Mouse (Mus musculus) naive thymus-derived CD4-positive, alpha-beta T cell, adult 2 months (primary cell): Measurements from ENCODE around the gene Tcea3.

ENCODE experiments used
- DNase-seq: peaks from one replicate; pipeline ENCODE4 v3.0.0-alpha.2; 2011; ENCODE audit warnings: low read depth

The Tcea3 gene

DNA sequence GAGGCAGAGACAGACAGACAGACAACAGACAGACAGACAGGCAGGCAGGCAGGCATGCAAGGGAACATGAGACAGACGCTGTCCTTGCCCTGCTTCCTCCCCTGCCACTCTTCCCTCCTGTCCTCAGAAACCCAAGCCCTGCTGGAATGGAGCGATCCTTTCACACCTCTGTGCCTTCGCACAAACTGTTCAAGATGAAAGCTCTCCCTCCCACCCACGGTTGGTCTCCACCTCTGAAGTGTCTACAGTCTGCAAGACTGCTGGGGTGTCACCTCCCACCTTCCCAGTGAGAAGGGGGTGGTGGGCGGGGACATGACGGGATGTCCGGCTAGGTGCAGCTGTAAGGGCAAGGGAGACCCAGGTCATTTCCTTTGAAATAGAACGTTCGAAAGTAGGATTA is 34.1 kb downstream of the Tcea3 start:
- no peak for DNase-seq

DNA sequence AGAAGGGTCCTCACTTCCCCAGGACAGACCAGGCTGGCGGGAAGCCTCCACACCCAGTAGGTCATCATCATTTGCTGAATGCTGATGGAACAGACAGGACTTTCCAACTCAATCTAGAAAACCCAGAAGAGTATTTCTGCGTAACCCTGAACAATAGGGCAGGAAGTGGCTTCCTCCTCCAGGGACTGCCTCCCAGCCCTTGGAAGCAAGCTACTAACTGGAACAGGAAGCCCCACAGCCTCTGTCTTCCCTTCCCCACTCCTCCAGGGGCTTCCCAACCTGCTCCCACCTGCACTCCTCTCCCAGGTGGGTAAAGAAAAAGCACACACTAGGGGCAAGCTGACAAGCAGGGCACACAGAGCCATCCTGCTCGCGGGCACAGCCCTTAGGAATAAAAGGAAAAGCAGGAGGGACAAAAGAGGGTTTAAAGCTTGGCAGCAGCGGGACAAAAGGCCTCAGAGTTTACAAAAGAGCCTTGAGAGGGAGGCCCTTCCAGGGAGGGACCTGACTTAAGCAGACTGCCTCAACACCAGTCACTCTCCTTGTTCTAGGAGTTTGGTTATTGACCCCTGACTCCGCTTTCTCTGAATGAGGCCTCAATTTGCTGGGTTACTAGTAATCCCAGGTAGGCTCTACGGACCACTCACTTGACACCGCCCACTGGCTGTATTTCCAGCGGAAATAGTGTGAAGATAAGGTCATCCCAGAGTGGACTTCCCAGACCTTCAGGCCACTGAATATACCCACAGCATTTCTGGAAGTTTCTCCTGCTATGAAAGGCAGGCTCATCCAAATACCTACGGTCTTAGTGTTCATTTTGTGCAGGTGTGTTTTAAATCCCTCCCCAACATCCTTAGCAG is 35.3 kb downstream of the Tcea3 start:
- DNase-seq = no peak

DNA sequence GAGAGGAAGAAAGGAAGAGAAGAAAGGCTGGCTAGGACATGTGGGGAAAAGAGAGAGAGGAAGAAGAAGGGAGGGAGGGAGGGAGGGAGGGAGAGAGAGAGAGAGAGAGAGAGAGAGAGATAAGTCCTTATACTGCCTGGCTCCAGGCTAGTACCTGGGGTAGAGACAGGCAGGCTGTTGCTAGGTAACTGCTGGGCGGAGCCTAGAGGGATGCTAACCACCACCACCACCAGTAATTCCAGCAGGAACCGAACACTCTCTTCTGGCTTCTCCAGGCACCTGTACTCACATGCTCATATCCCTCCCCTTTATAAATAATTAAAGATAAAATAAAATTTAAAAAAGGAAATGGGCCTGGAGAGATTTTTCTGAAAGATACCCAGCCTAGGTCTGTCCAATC is 36.3 kb downstream of the Tcea3 start:
- no peak for DNase-seq

DNA sequence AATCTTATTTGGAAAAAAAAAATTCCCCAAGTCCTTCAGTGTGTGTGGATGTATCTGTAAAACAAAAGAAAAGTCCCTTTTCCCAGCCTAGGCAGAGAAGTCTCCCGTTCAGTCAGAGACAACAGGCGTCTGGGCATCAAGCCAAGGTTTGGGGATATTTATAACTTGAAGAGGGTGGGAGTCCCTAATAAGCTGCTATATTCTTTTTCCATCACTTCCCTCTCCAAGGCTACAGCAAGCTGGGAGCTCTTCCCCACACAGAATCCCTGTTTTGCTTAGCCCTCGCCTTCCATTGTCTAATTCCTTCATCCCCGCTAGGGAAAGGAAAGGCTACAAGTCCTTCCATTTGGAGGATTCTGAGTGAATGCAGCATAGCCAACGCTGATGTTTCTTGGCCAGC is 36.9 kb downstream of the Tcea3 start, which contains the start of gene Zfp46:
Gene Zfp46 (plus strand): TSS at position 229 of the 400 bp plus-strand sequence.
- DNase-seq = no peak

DNA sequence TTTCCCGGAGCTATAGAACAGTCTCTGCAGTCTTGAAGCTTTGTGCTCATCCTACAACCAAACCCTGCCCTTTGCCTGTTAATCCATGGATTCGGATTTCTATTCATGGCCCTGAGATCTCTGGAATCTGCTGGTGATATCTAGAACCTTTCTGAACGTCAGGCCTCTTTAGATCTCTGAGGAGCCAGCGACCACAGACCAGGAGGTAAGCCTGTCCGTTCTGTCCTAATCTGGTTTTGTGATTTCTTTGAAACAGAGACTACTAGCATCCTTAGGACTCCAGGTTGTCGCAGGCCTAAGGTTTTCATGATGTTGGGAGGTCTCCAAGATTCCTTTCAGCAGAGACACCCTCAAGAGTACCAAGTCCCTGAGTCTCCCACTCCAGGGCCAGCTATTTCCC is 37.4 kb downstream of the Tcea3 start:
- DNase-seq = no peak

DNA sequence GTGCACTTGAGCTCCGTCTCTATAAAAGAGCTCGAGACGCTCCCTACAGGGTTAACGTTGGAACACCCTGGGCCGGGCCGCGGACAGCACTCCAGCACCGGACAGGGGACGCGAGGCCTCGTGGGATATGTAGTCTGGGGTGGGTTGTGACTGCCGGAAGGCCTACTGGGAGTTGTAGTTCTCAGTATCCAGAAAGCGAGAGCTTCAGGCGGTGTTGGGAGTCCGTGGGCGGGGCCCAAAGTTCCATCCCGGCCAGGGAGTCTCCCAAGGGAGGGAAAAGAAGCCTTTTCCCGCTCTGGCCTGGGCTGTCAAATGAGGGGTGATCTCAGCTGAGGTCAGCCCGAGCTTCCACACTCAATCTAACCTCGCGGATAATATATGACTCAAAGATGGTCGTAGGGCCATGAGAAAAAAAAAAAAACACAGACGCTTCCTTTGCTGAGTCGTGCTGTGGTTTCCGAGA is 37.9 kb downstream of the Tcea3 start:
- DNase-seq = peak; percentile 91

DNA sequence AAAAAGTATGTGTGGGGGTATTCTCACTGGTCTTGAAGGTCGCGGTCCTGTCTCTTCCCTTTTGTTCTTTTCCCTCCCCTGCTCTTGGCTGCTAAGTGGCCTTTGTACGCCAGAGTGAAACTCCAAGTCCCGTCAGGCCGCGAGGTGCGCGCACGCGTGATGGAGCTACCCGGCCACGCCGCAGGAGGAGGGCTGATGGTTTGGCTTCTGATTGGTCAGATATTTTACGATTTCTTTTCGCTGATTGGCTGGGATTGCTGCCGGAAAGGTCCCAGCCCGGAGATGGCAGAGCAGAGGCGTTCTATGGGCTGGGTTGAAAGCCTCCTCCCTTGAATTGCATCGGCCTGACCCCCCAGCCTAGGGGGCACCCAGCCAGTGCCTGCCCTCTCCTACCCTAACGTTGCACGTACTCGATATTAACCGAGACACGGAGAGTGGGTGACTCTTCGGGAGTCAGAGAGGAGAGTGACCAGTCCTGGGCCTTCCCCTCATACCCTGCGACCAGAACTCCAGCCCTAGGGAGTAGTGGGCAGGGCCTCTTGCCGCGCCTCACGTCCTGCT is 38.4 kb downstream of the Tcea3 start:
- DNase-seq = peak; percentile 97

DNA sequence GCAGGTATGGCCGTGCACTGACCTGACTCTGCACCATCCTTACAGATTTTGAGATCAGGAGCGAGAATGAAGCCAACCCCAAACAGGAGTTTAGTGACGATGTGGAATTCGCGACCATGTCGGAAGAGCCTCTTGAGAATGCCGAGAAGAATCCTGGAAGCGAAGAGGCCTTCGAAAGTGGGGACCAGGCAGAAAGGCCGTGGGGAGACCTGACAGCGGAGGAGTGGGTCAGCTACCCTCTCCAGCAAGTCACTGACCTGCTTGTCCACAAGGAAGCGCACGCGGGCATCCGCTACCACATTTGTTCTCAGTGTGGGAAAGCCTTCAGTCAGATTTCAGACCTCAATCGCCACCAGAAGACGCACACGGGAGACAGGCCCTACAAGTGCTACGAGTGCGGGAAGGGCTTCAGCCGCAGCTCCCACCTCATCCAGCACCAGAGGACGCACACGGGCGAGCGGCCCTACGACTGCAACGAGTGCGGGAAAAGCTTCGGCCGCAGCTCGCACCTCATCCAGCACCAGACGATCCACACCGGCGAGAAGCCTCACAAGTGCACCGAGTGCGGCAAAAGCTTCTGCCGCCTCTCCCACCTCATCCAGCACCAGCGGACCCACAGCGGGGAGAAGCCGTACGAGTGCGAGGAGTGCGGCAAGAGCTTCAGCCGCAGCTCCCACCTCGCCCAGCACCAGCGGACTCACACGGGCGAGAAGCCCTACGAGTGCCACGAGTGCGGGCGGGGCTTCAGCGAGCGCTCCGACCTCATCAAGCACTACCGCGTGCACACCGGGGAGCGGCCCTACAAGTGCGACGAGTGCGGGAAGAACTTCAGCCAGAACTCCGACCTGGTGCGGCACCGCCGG is 42.6 kb downstream of the Tcea3 start:
- DNase-seq = no peak

DNA sequence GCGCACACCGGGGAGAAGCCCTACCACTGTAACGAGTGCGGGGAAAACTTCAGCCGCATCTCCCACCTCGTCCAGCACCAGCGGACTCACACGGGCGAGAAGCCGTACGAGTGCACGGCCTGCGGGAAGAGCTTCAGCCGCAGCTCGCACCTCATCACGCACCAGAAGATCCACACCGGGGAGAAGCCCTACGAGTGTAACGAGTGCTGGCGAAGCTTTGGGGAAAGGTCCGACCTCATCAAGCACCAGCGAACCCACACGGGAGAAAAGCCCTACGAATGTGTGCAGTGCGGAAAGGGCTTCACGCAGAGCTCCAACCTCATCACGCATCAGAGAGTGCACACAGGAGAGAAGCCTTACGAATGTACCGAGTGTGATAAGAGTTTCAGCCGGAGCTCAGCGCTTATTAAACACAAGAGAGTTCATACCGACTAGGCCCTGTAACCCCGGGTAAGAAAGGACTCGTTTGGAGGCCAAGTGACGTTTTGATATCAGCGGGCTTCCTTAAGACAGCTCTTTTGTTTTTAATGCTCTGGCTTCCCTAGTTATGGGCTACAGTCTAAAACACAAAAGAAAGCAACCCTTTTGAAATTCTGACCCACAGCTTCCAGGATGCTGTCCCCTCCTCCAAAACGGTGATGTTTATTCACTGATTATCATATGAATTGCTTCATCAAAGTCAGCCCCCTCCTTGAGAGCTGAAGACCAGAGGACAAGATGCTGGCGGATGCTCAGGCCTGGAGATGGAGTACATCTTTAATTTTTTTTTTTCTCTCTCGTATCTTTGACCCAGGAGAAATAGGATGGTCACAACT is 43.5 kb downstream of the Tcea3 start:
- no peak for DNase-seq

DNA sequence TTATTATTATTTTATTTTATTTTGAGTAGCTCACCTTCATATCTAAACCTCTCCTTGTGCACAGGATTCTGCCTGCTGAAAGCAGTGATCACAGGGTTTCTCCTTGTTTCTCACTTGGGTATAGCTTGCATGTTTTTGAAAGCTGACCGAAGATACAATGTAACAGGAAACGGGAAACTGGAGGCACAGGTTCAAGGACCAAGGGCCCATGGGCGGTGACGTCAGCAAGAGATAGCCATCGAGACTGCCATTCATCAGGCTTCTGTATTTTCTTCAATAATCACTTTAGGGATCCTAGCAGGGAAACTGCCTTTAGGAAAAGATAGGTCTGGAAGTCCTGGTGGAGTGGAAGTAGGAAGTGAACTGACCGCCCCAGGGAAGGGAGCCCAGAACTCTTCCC is 44.2 kb downstream of the Tcea3 start:
- DNase-seq = no peak

DNA sequence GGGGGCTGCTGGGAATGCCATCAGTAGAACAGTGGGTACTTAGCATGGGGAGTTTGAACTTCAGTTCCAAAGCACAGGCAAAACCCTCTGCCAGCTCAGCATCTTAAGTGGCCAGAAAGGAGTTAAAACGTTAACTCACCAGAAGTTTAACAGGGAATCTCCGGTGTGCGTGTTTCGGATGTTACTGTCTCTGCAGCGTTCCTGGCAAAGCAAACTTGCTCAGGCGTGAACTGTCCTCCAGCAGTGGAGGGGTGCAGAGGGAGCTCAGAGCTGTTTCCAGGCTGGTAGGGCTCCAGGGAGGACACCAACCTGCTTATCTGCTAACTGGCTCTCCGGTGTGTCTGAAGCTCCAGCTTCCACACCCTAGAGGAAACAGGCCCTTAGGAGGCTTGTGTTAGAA is 48.4 kb downstream of the Tcea3 start:
- DNase-seq = no peak

DNA sequence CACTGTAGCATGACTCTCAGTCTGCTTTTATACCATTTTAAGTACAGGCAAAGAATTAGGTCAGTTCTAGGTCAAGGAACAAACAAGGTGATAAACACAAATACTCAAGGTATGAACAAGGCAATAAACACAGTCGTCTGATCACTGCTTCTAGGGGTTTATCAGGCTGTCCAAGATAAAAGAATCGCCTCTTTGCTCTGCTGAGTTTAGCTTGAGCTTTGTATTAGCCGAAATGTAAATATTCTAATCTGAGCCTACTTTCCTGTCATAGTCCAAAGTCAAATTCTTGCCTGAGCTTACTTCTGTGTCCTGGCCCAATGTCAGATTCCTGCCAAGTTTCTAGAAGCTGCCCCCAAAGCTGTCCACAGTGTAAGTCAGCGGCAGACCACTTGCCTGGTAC is 54.9 kb downstream of the Tcea3 start:
- no peak for DNase-seq

DNA sequence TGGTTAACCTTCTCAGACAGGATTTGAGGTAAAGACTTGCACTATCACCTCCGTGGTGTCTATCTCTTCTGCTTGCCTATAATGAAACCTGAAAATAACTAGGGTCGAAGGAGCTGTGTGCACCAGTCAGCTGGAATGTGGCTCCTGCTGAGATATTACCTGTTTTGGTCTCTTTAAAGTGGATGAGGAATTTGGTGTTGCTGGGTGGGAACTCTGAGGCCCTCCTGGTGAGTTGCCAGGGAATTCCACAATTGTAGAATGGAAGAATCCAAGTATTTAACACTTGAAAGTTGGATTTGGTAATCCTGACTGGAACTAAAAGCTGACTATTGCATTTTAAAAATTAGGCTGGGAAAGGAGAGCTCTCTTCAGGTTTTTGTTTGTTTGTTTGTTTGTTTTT is 56.7 kb downstream of the Tcea3 start:
- DNase-seq = no peak

DNA sequence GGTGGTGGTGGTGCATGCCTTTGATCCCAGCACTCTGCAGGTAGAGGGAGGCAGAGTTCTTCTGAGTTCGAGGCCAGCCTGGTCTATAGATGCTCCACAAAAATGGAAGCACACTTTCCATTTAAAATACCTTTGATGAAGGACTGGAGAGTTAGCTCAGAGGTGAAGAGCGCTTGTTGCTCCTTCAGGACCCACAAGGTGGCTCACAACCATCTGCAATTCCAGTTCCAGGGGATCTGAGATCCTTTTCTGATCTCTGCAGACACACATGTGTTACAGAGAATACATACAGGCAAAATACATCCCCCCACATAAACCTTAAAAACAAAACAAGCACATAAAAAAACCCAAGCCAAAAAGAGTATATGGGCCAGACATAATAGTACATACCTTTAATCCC is 60.8 kb downstream of the Tcea3 start:
- DNase-seq = no peak

DNA sequence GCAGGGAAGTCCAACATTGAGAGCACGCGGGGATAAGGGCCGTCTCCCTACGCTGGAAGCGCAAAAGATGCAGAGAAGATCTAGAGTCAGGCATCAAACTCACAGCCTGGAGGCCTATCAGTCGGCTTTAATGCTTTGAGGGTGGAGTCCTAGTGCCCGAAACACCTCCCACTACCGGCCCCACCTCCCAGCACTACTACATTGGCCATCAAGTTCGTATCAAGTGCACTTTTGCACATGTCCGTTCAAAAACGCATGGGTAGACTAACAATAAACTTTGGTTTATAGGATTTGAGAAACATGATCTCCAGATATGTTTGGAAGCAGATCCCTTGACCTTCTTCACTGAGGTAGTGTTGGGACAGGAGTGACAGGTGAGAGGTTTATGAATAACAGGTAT is 62.3 kb downstream of the Tcea3 start:
- DNase-seq = peak; percentile 83

DNA sequence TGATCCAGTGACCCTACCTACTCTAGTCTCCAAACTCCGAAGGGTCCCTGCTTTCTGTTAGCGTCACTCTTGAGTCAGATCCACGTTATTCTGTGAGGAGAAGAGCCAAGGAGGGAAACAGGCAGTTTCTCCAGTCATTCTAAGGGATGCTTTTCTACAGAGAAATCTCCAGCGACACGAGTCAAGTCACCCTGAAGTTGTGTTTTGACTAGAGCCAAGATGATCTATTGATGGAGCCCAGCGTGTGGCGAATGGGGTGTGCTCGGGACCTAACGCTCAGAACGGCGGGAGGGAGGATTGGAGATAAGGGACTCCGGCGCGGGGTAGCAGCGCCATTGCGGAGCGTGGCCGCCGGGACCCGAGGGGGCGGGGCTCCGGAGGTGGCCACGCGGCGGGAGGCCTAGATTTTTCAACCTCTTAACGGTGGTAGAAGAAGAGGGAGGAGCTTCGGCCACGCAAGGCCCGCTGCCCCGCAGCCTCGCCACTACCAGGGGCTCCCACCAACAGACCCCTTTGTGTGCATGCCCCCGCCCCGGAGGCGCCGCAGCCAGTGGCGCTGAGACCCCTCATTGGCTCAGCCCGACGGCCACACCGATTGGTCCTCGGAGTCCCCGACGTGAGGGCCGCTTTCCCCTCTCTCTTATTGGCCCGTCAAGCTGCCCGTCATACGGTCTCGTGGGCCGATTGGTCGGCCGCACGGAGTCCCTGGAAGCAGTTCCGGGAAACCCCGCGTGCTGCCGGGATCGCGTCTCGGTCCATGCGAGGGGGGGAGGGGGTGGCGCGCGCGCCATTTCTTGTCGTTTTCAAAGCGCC is 62.9 kb downstream of the Tcea3 start, which contains the start of gene Hnrnpr:
Gene Hnrnpr (plus strand): TSS at position 714 of the 813 bp plus-strand sequence.
- DNase-seq = peak; percentile 100

DNA sequence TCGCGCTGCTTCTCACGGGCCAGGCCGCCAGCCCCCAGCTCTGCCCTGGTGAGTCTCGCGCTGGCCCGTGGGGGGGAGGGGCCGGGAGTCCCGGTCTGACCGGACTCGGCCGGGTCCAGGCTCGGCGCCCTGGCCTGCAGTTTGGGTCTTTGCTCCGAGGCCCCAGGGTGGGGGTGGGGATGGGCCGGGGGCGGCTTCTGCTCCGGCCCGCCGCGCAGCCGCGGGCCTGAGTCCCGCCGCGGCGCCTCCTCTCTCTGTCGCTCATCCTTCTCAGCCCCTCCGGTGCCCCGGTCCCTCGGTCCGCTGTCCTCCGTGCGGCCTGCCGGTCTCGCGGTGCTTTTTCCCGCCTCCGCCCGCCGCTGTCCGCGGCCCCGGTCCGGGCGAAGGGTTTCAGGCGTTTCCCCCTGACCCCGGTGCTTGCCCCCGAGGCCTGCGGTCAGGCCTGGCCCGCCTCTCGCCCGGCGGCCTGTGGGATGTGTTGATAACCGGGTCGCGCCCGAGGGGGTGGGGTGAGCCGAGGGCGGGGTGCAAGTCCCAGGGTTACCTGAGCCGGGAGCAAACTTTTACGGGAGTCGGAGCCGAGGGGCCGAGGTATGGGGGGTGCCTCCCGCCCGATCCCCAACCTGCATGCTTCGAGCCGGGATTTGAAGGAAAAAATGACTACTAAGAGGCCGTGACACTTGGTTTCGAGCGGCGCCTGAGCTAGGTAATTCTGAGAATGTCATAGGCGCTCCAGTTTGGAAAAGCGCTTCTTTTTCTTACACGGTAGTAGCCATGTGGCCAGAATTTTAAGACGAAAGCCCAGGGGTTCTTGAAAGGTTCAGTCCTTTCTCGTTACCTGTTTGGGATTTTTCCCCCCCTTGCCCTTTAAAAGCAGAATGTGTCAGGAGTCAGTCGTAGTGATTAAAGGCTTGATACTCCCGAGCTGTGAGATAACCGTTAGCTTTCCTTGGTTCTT is 63.8 kb downstream of the Tcea3 start:
- DNase-seq = no peak

DNA sequence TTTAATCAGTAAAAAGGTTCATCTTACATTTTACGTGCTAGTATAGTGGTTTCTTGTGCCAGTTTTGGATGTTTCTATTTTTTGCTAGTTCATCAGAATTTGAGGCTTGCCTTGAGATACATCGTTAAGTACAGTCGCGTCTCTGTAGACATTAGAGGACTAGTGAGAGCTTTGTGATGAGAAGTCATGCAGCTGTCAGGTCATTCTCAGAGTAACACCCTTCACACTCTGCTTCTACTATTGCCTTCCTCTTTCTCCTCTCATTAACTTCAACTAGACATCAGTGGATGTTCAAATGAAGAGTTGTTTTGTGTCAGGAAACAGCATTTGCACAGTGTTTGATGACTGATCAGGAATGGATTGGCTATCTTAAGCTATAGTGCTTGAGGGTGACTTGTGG is 65.1 kb downstream of the Tcea3 start:
- DNase-seq = peak; percentile 34

DNA sequence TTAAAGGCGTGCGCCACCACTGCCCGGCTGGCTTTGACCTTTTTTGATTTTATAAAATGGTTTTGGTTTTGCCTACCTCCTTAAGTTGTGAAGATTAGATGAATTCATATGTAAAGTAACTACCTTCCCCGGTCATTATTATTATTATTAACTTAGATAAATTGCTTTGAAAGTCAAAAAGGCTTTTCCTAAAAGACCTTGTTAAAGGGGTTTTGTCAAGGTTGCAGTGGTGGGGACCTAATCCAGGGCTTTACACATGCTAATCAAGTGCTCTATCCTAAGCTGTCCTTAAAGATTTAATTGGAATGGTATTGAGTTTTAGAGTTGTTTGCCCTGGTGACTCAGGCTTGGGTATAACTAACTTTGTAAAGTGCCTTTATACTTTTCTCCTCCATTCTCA is 70.1 kb downstream of the Tcea3 start:
- DNase-seq = no peak

DNA sequence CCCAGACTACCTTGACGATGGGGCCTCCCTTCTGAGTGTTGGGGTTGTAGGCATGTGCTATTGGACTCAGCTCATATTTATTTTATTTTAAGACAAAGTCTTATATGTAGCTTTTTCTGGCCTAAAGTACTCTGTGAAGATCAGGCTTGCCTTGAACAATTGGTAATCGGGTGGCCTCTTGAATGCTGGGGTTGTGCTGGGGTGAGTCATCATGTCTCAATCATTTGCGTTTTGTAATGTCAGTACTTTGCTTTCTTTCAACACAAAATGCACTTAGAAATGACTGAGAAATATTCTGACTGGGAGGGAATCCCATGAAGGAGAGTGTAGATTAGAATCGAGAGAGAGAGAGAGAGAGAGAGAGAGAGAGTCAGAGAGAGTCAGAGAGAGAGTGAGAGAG is 72.5 kb downstream of the Tcea3 start:
- no peak for DNase-seq
